Mouse (Mus musculus): ENCODE data around the gene Emg1. TPM values are rescaled to one million over a fixed set of nuclear protein-coding genes. Genes with fewer than 3 reads are reported as not detected.

Emg1 gene
- total RNA-seq, 2 experiments from 2014 or later: 47.4 to 50.9 TPM

DNA sequence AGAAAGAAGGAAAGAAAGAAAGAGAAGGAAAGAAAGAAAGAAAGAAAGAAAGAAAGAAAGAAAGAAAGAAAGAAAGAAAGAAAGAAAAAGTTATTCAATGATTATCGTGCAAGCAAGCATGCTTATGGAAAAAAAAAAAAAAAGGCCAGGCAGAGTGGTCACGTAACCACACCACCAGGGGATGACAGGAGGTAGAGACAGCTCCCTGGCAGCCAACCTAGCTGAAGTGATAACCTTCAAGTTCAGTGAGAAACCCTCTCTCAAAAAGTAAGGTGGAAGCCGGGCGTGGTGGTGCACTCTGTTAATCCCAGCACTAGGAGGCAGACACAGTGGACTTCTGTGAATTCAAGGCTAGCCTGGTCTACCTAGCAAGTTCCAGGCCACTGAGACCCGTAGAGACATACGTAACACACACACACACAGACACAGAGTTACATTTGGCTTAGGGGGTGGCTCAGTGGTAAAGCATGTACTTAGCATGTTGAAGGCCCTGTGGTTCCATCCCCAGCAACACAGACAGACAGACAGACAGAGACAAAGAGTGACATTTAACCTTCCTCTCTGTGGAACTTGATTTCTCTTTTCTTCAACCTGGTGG lies 11.0 kb upstream of the Emg1 start:
- no peak overlapping the region for H3K27ac ChIP-seq
- DNase-seq (ENCODE audit: extremely low spot score in 1 of 2, low spot score in 2 of 2): no peak
- no peak overlapping the region for H3K4me3 ChIP-seq
- intact Hi-C loops (cut with DNase I): no loop called here
- TF ChIP-seq CTCF (IDR thresholded peaks at IDR 0.05): no peak

DNA sequence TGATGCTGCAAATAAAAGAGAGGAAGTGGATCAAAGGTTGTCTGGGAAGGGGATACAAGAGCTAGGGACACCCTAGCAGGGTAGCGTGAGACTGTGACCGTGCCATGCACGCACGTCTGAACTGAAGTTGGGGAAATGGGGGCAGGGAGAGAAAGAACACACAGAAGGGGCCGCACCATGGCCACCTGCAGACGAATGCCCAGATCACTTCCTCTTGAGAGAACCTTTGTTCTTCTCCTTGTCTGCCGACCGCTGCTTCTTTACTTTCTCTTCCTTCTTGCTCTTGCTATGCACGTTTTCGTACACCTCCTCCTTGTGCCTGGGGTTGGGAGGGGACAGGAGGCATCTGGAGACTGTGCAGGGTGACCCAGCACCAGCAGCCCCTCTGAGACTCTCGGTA lies 8.9 kb upstream of the Emg1 start:
- intact Hi-C loops (cut with DNase I): no loop called here
- DNase-seq (ENCODE audit: extremely low spot score in 1 of 2, low spot score in 2 of 2): no peak
- no peak for TF ChIP-seq CTCF (IDR thresholded peaks at IDR 0.05)

DNA sequence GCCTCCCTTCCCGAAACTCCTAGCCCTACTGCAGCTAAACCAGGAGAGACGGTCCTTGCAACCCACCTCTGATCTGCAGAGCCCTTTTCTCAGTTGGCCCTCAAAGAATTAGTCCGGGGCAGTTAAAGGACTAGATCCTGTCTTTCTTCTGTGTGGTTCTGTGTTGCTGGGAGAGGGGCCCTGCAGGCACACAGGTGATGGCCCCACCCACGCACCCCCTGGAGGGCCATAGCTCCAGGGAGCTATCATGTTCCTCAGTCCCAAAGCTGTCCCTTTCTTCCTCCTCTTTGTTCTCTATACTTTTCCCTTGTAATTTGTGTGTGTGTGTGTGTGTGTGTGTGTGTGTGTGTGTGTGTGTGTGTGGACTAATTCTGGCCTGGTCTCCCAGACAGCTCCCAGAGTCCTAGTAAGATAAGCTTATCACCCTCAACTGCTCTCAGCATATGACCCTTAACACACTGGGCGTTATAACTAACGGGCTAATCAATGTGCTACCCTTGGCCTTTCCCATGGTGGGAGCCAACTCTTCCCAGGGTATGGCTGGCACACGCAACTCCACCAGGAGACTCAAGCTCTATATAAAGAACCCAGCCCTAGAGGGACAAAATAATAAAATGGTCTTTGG lies 7.5 kb upstream of the Emg1 start:
- Histone ChIP-seq H3K4me3 (no peak overlapping the region), H3K27ac (no peak overlapping the region)
- intact Hi-C loops (cut with DNase I): no loop called here
- no peak for TF ChIP-seq CTCF (IDR thresholded peaks at IDR 0.05)
- DNase-seq (ENCODE audit: extremely low spot score in 1 of 2, low spot score in 2 of 2): no peak

More for the DNA sequence above, 8.9 kb upstream of the Emg1 start:
- Histone ChIP-seq H3K27ac (no peak overlapping the region), H3K4me3 (no peak overlapping the region)

- Histone ChIP-seq H3K4me3 (no peak overlapping the region), H3K27ac (no peak overlapping the region)
- no peak for TF ChIP-seq CTCF (IDR thresholded peaks at IDR 0.05)
- intact Hi-C loops (cut with DNase I): no loop called here
- DNase-seq (ENCODE audit: extremely low spot score in 1 of 2, low spot score in 2 of 2): no peak
These were observed 6.7 kb upstream of the Emg1 start for GRCm38 (mm10) chr6:124718703-124719102.

DNA sequence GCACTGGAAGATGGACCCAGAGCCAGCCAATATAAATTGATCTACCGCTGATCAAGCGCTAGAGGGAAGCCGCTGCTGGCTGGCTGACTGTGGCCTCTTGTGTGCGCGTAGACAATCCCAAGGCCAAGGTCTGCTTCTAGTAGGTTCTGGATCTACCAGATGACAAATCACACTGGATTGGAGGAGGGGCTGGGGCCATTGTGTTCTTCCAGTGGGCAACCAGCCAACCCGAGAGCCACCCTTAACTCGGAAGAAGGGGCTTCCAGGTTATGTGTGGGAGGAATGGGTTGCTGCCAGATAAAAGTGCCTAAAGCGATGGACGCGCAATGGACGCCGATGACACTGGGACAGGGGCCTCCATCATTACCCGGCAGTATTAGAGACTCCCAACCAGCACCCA lies 6.0 kb upstream of the Emg1 start:
- H3K4me3 ChIP-seq: no peak overlapping the region
- no peak for DNase-seq (ENCODE audit: extremely low spot score in 1 of 2, low spot score in 2 of 2)
- H3K27ac ChIP-seq: no peak overlapping the region
- intact Hi-C loops (cut with DNase I): no loop called here
- TF ChIP-seq CTCF (IDR thresholded peaks at IDR 0.05): no peak

DNA sequence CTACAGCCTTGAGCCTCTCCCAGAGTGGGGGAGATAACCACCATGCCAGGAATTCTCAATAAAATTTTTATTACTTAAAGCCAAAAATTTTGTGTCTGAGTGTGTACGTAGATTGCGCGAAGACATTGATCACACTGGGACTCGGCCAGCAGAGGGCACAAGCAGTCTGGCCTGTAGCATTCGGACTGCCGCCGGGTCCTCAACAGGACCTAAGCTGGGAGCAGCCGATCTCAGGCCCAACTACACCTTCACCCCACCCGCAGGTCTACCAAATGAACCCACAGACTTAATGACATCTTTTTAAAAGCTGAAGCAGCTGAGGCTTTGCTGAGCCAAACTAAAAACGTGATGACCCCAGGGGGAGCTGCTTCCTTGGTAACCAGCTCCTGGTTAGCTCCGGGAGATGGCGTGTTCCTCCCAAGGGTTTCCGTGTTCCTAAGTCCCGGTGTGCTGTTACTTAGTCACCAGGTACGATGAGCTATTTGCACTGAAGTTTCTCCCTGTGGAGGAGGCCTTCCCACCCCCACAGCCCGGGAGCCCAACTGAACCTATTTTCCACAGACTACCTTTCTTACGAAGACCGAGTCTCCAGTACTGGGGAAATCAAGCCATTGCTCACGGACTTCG lies 5.0 kb upstream of the Emg1 start:
- Histone ChIP-seq H3K27ac (no peak overlapping the region), H3K4me3 (no peak overlapping the region)
- DNase-seq (ENCODE audit: extremely low spot score in 1 of 2, low spot score in 2 of 2): no peak
- peak; percentile 51 for TF ChIP-seq CTCF (IDR thresholded peaks at IDR 0.05)
- intact Hi-C loops (cut with DNase I): no loop called here

DNA sequence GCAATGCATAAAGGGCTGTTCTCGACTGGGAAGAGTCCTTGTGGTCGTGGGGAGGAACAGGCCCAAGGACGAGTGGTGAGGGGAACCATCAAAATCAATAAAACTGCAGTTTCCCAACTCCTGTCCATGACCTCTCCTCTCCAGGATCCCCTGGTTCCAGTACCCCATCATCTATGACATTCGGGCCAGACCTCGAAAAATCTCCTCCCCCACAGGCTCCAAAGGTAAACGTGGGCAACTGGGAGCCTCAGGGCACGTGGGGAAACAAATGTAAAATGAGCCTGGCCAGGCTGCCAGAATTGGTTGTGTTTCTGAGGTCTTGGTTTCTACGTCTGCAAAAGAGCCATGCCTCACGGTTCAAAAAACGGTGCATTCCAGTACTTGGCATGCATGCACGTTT lies 940 bp upstream of the Emg1 start:
- TF ChIP-seq CTCF (IDR thresholded peaks at IDR 0.05): no peak
- peak overlapping the region; percentile 87 for H3K27ac ChIP-seq
- peak overlapping the region; percentile 92 for H3K4me3 ChIP-seq
- intact Hi-C loops (cut with DNase I): loop anchor here (1.0 kb wide), 3 partner anchors 27 to 326 kb away; partner anchors contain the start of genes Cops7a and Ing4
- no peak for DNase-seq (ENCODE audit: extremely low spot score in 1 of 2, low spot score in 2 of 2)

DNA sequence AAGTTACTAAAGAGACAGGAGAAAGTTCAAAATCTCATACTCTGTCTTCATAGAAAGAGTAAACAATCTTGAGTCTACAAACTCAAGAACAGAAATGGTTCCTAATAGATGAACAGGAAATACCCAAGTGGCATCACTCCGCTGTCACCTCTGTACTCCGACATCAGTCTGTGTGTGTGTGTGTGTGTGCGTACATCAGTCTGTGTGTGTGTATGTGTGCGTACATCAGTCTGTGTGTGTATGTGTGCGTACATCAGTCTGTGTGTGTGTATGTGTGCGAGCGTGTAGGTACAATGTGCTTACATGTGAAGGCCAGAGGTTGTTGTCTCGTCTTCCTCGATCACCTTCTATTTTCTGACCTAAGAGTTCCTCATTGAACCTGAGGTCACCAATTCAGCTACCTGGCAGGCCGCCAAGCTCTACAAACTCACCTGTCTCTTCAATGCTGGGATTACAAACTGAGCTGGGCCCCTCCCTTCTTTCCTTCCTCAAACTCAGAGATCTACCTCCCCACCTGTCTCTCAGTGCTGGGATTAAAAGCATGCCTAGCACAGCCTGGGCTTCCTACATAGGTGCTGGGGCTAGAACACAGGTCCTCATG lies 3.6 kb downstream of the Emg1 start:
- intact Hi-C loops (cut with DNase I): no loop called here

DNA sequence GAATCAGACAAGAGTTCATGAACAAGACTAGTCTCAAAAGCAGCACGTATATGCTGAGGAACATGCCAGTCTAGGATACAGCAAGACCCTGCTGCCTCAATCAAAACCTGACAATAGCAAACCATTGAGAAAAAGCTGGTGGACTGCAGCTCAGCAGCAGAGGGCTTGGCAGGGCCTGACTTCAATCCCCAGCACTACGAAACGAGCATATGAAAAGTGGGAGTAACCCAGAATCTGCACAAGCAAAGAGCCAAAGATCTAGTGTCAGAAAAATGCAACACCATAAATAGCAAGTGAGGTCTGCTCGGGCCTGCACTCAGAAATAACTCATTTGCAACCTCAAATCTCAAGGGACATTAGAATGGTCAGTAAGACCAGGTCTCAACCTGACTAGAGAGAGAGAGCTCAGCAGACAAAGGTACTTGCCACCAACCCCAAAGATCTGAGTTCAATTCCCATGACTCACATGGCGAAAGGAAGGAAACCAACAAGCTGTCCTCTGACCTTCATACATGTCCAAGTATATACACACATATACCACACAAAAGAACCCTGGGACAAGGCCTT lies 5.8 kb downstream of the Emg1 start:
- intact Hi-C loops (cut with DNase I): no loop called here
- no peak for DNase-seq (ENCODE audit: extremely low spot score in 1 of 2, low spot score in 2 of 2)
- TF ChIP-seq CTCF (IDR thresholded peaks at IDR 0.05): no peak
- H3K27ac ChIP-seq: 0 out of 2 replicates have a peak overlapping the region, but pooled peaks have one; percentile 8
- no peak overlapping the region for H3K4me3 ChIP-seq

More for the DNA sequence above, 3.6 kb downstream of the Emg1 start:
- no peak for DNase-seq (ENCODE audit: extremely low spot score in 1 of 2, low spot score in 2 of 2)
- no peak overlapping the region for H3K27ac ChIP-seq
- H3K4me3 ChIP-seq: no peak overlapping the region
- no peak for TF ChIP-seq CTCF (IDR thresholded peaks at IDR 0.05)

DNA sequence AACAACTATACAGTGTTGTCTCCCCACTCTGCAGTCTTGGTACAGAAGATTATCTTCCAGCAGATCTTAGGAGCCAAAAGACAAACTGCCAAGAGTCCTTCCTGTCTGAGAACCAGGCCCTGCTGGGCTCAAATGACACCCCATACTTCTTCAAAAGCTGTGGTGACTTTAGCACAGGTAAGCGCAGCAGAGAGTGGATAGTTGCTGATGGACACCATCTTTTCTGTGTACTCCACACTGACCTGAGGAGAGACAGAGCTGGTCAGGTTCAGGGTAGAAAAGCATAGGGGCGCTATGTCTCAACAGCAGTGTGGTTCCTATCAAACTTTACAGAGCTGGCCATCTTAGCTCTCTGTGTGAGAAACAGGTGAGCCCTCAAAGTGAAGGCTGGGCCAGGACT lies 7.6 kb downstream of the Emg1 start:
- no peak overlapping the region for H3K27ac ChIP-seq
- H3K4me3 ChIP-seq: no peak overlapping the region
- TF ChIP-seq CTCF (IDR thresholded peaks at IDR 0.05): no peak
- intact Hi-C loops (cut with DNase I): loop anchor here (5.0 kb wide), 1 partner anchor 38 kb away; the partner anchor contains the start of gene Grcc10
- no peak for DNase-seq (ENCODE audit: extremely low spot score in 1 of 2, low spot score in 2 of 2)

DNA sequence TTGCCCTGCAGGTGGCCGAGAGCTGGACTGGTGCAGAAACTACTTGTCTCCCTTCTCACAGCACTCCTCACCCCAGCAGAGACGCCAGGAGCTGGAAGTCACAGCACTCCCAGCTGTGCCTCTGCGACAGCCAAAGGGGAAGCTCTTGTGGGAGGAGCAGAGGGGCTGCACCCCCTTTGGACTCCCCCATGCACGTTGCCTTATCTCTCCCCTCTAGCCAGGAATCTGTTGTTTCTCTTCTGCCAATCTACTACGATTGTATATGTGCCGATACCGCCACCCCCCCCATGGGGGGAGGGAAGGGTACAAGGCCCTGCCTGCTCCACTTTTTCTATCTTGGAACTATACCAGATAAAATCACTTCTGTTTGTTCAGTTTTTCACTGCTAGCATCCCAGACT lies 8.2 kb downstream of the Emg1 start:
- Histone ChIP-seq H3K4me3 (no peak overlapping the region), H3K27ac (no peak overlapping the region)
- DNase-seq (ENCODE audit: extremely low spot score in 1 of 2, low spot score in 2 of 2): no peak
- no peak for TF ChIP-seq CTCF (IDR thresholded peaks at IDR 0.05)
- intact Hi-C loops (cut with DNase I): loop anchor here (2.0 to 5.0 kb wide), 2 partner anchors 39 to 41 kb away; partner anchors contain the start of genes Grcc10 and Lpcat3

GRCm38 (mm10) chr6:124702784-124703103 lies 9.2 kb downstream of the Emg1 start:
- Histone ChIP-seq H3K4me3 (no peak overlapping the region), H3K27ac (no peak overlapping the region)
- peak; percentile 71 for DNase-seq (ENCODE audit: extremely low spot score in 1 of 2, low spot score in 2 of 2)
- peak; percentile 82 for TF ChIP-seq CTCF (IDR thresholded peaks at IDR 0.05)
- intact Hi-C loops (cut with DNase I): loop anchor here (2.0 to 5.0 kb wide), 2 partner anchors 40 kb away; partner anchors contain the start of genes Grcc10 and Lpcat3

Data from left cerebral cortex, adult 2 months (tissue).